Mouse (Mus musculus): ENCODE results near the gene Cirbp.

Cirbp gene

DNA sequence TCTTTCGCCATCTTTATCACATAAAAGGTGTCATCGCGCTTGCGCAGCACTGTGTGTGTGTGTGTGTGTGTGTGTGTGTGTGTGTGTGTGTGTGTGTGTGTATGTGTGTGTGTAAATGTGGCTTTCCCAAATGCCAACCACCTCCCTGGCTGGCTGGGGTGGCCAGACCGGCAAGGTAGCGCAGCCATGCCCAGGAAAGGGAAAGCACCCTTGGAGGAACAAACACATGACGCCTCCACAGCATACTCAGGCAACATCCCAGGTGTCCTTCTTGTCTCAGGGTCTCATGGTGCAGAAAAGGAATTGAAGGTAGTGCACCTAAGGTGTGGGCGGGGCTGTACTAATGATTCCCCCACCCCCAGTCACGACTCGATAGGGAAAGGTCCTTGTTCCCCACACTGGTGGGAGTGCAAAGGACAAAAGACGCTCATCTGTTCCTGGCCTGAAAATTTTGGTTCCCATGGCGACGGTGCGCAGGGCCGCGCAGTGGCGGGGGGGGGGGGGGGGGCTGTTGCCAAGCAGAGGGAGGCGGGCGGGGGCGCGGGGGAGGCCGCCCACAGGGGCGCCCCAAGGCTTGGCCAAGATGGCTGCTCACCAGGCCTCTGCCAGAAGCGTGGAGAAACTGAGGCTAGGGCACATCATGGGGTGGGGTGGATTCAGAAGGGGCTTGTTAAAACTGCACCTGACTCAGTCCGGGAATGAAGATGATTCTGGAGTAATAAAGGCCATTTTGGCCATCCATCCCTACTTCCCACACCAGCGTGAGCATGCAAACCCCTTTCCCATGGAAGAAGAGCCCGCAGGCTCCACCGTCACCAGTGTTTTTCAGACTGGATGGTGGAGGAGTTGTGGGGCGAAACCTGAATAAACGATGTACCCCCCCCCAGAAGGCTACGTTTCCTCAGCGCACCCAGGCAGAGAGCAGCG is 27.9 kb upstream of the Cirbp start:
- DNase-seq (ENCODE audit: low spot score in 2 of 2), result no peak

DNA sequence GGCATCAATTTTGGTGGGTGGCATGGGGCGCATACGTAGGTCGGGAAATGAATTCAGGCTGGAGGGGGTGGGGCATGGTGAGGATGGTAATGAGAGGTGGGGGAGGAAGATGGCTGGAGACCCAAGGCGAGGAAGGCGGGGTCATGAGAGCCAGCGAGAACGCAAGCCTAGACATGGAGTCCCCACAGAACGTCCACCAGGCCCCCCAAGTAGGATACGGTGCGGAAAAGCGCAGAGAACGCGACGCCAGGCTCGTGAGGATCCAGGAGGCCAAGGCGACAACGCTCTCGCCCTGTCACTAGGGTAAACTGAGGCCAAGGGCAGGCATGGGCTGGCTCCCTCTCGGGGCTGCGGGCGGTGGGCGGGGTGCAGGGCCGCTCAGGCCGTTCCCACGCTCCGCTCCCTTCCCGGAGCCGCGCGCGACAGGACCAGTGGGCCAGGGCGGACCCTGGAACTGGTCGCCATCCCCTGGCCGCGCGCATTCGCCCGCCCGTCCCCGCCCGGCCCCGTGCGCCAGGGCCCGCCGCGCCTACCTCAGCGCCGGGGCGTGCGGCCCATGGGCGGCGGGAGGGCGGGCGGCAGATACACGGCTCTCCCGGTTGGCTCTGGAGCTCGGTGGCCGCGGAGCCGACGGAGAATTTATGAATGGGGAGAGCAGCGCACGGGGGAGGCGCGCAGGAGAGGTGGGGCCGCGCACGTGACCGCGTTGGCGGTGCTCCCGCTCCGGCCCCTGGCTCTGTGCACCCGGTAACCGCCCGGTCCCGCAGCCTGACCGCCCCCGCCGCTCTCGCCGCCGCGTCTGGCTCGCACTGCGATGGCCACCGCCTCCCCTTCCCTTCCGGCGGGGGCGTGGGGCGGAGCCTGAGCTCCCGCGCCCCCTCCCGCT is 27.0 kb upstream of the Cirbp start, which contains the start of gene Atp5d:
Atp5d (plus strand) TSS at position 80 of the 886 bp plus-strand sequence.
- DNase-seq (ENCODE audit: low spot score in 2 of 2), result no peak

DNA sequence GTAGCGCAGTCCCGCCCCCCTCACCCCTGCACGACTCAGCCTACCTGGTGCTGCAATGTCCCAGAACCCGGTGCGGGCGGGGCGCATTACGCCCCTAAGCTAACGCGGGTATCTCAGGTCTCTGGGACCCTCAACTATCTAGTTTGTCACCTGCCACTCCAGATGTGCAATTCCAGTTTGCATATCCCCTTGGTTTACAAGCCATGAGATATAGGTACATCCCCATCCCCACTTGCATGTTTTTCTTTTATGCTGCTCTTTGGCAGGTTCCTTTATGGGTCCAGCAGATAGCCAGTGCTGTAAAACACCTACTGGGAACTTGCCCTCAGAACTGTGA is 26.4 kb upstream of the Cirbp start:
- DNase-seq (ENCODE audit: low spot score in 2 of 2), result no peak

DNA sequence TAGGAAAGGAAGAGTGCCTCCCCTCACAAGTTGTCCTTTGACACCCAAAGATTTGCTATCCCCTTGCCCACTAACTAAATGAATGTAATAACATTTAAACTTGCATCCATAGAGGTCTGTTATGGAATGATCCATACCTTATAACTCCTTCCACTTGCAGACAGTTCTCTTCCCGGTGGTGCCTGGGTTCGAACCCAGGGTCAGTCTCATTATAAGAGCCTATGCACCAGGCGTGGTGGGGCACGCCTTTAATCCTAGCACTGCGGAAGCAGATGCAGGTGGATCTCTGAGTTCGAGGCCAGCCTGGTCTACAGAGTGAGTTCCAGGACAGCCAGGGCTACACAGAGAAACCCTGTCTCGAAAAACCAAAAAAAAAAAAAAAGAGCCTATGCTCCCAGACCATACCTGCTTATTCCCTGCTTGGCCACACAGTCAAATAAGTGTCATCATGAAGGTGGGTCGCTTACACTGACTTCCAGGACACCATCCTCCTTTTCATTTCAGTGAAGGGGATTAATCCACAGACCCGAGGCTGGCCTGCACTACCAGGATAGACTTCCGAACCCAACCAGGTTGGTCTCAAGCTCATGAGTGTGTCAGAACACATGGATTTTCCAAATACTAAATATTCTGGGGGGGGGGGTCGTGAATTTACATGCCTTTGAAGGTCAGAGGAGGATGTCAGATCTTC is 25.7 kb upstream of the Cirbp start:
- no peak for DNase-seq (ENCODE audit: low spot score in 2 of 2)

DNA sequence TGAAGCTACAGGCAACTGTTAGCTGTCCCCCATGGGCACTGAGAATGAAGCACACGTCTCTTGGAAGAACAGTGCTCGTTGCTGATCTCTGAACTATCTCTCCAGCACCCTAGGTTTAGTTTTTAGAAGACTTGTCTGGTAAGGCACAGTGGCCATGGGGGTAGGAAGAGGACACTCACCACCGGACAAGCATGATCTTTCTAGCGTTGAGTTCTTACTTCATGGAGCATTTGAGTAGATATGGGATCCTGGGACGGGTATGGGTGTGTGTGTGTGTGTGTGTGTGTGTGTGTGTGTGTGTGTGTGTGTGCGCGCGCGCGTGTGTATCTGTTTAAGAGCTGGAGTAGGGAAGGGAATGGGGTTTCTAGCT is 25.1 kb upstream of the Cirbp start, which contains the start of gene Cbarp:
Cbarp (minus strand) TSS at position 170 of the 370 bp plus-strand sequence.
- DNase-seq (ENCODE audit: low spot score in 2 of 2), result no peak

DNA sequence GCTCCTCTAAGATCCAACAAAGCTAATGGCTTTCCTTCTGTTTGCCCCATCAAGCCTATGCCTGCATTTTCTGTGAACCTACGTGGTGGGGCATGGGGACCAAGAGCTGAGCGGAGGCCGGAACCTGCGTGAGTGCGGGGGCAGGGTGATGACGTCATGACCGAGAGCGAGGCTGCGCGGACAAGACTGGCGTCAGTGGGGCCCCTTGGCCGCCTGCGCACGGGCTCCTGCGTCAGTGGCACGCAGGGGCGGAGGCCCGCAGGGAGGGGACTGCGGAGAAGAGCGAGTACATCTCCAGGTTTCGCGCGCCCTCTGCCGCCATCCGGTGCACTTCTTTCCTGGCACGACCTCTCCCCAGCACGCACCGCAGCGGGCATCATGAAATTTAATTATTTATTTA is 24.5 kb upstream of the Cirbp start:
- DNase-seq (ENCODE audit: low spot score in 2 of 2), result peak; percentile 89 to 93

DNA sequence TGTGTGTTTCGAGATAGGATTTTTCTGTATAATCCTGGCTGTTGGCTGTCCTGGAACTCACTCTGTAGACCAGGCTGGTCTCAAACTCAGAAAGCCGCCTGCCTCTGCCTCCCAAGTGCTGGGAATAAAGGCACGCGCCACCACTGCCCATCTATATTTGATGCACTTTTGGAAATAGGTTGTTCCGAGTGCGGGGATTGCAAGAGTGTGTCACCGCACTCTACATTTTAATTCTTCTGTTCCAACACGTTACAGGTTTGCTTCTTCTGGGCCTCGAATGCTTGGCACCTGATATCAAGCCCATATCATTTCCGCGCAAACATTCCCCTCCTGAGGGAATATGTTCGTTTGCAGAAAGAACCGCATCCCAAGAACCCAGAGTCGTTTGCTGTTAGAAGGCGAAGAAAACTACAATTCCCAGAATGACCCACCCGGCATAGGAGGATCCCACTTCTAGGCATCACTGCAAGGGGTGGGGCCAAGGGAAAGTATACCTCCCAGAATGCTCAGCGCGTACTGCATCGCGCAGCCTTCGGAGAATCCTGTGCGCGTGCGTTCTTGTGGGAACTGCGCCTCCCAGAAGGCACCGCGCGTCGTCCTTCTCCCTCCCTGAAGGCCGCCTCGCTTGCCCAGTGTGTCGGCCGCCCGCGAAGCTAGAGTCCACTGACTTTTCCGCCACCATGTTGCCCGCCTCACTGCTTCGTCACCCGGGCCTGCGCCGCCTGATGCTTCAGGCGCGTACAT is 23.8 kb upstream of the Cirbp start:
- DNase-seq (ENCODE audit: low spot score in 2 of 2), result peak; percentile 83 to 87

DNA sequence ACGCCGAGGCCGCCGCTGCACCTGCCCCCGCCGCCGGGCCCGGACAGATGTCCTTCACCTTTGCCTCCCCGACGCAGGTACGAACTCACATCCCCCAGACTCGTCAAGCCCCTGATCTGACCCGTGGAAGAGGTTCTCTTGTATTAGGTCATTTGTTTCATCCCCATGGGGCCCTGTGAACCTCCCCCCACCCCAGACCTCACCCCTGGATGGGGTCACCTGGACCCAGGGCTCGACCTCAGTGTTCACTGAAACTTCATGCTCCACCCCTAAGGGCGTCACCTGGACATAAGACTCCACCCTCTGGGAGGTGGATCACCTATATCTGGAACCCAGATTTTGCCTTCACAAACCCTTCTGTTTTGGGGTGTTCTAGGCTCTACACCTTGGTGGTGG is 23.3 kb upstream of the Cirbp start:
- no peak for DNase-seq (ENCODE audit: low spot score in 2 of 2)

DNA sequence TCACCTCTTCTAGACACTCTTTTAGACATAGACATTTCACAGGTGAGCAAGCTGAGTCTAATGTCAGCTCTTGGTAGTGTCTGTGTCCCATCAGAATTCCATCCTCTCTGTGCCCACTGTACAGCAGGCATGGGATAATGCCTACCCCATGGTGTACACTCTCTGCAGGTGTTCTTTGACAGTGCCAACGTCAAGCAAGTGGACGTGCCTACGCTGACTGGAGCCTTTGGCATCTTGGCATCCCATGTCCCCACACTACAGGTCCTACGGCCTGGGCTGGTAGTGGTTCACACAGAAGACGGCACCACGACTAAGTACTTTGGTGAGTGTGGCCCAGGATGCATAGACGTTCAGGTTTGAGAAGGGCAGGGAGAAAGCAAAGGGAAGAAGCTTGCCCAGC is 22.1 kb upstream of the Cirbp start:
- DNase-seq (ENCODE audit: low spot score in 2 of 2), result no peak

DNA sequence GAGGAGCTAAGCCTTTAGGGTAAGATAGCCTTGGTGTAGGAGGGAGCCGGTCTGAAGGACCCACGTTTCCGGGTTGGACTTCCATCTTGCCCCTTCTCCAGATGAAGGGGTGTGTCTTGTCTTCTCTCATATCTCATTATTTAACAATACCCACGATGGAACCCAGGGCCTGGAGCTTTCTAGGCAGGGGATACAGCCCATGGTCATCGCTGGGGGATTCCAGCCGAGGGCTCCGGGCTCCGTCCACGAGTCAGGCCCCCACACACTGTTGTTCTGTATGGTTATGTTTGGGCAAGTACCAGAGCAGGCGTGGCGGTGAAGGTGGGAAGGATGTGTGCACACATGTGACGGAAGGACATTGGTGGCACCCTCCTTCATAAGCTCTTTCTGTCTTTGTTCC is 21.6 kb upstream of the Cirbp start:
- DNase-seq (ENCODE audit: low spot score in 2 of 2), result no peak

DNA sequence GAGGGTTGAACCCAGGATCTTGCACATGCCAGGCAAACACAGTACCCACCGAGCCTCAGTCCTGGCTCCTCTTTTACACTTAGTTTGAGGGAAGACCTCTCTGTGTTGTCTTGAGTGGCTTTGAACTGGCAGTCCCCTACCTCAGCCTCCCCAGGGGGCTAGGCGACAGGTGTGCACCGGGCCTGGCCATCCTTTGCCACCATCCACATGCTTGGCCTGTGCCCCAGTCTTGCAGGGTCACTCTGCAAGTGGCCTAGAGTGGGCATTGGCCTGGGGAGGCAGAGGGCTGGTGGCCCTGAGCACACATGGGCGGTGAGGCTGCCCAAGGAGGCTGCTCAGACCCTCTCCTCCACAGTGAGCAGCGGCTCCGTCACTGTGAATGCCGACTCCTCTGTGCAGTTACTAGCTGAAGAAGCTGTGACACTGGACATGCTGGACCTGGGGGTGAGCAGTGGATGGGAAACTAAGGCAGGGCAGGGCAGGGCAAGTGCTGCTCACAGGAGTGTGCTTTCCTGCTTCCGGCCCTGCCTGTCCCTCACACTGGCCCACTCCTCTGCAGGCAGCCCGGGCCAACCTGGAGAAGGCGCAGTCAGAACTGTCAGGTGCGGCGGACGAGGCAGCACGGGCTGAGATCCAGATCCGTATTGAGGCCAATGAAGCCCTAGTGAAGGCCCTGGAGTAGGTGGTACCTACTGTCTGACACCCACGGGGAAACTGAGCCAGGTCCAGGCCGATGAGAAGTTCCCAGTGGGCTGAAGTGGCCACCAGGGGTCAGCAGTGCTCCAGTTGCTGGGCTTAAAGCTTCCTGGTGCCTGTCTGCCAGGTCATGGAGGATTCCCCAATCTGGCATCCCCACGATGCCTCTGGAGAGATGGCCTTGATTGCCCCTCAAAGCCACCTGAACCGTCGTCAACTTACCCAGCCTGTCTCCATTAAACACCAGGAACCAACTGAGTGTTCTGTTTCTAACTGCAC is 20.6 kb upstream of the Cirbp start:
- DNase-seq (ENCODE audit: low spot score in 2 of 2), result peak; percentile 67 to 75

DNA sequence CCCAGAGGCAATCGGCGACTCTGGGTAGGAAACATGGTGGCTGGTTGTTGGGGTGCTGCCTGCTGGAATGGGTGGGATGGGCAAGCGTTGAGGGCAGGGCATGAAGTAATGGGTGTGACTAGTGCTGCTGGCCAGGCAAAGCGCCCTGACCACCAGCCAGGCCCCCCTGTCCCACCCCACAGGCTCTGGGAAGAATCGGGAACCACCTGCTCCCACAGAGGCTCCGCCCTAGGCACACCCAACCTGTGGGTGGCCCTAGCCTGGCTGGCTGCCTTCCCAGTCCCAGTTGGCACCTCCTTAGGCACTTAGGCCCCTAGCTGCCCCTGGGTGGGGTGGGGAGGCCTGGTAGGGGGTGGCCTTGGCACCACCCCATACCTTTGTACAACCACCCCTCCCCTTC is 19.9 kb upstream of the Cirbp start:
- peak in 1 of 2 experiments; percentile 48 for DNase-seq (ENCODE audit: low spot score in 2 of 2)

DNA sequence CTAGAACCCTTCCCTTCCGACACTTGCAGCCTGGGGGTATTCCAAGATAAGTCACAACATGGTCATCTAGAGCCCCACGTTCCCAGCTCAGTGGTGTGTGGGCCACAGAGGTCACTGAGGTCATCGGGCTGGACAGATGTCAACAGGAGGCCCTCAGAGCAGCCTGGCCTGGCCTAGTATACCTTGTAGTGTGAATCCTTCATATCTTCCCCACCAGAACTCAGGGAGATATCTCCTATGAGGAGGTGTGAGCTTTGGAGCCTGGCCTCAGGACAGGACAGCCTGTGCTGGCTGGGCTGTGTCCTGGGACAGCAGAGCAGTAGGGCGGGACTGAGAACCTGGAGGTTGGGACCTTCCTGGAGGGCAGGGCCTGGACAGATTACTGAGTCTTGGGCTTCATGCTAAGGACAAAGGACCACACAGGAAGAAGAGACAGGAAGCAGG is 19.2 kb upstream of the Cirbp start:
- DNase-seq (ENCODE audit: low spot score in 2 of 2), result no peak

DNA sequence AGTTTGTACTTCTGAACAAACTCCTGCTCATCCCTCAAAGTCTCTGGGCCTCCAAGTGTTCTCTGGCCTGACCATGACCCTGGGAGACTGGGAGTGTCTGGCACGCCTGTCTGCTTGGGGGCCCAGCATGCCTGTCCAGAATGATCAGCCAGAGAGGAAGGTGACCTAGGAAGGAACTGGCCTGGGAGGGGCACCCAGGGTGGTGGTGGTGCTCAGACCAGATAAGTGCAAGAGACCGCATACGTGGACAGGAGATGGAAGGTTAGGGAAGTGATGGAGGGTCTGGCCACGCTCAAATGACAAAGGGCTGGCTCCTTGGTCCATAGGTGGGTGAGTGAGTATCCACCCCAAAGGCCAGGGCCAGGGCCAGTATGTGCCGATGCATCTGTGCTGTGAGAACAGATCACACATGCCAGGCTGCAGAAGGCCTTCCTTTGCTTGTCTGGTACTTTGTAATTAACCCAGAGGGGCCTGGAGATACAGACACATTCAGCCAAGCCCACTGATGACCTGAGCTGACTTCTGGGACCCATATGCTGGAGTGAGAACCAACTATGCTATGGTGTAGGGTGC is 18.6 kb upstream of the Cirbp start:
- DNase-seq (ENCODE audit: low spot score in 2 of 2), result no peak

DNA sequence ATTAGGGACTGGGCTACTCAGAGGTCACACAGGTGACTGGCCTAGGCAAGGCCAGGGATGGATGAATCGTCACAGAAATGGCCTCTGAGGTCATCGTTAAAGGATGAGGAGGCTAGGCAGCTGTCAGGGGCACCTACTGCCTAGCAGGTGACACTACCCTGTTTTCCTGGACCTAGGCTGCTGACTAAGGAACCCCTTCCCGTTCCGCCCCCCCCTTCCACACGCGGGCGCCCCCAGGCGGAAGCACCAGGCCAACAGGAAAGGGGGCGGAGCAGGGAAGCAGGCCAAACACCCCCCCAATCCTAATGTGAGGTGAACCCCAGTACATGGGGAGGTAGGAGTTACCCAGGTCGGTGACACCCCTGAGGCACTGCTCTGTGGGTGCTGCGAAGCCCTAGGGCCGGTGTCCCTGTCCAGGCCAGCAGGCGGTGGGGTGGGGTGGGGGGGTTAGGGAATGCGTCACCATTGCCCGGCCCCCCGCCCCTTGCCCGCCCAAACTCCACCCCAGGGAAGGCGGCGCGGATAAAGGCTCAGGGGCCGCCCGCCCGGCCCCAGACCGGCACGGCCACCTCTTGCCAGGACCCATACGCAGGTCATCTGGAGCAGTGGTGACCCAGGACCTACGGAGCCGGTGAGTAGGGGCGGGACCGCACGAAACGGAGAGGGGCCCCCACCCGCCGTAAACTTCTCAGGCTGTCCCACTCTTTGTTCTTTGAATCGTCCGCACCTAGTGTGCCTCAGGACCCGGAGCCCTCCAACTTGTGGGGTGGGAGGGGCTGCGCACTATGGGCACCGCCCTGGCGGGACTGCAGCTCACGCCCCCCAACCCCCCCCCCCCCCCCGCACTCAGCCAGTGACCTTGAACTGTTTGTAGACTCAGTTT is 17.8 kb upstream of the Cirbp start, which contains the start of gene Midn:
Midn (plus strand) TSS at position 554 of the 883 bp plus-strand sequence.
- DNase-seq (ENCODE audit: low spot score in 2 of 2), result peak; percentile 52 to 54

DNA sequence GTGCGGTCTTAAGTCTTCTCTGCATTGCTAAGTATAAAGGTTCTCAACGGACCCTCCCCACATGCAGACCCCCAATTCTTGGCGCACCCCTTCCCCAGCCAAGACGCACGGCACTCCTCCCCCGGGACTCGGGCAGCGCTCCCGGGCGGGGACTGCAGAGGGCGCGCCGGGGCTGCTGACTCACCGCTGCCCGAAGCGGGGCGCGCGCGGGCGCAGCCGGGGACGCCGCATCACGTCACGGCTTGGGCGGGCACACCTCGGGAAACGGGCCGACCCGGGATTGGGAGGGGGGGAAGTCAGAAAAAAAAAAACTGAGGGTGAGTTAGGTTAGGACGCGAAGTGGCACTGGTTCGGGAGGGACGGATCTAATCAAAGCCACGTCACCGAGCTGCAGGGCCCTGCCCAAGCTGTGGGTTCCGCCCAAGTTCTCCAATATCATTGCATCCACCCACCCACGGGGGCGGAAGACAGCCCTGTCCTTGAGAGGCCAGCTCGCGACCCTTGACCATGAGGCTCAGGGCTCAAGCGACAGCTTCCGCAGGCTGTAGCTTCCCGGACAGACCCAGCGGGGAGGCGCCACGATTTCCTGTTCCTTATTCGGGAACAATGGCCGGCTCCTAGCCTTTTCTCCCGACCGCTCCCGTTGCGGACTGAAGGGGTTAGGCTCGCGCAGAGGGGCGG is 17.0 kb upstream of the Cirbp start:
- peak; percentile 87 to 91 for DNase-seq (ENCODE audit: low spot score in 2 of 2)

DNA sequence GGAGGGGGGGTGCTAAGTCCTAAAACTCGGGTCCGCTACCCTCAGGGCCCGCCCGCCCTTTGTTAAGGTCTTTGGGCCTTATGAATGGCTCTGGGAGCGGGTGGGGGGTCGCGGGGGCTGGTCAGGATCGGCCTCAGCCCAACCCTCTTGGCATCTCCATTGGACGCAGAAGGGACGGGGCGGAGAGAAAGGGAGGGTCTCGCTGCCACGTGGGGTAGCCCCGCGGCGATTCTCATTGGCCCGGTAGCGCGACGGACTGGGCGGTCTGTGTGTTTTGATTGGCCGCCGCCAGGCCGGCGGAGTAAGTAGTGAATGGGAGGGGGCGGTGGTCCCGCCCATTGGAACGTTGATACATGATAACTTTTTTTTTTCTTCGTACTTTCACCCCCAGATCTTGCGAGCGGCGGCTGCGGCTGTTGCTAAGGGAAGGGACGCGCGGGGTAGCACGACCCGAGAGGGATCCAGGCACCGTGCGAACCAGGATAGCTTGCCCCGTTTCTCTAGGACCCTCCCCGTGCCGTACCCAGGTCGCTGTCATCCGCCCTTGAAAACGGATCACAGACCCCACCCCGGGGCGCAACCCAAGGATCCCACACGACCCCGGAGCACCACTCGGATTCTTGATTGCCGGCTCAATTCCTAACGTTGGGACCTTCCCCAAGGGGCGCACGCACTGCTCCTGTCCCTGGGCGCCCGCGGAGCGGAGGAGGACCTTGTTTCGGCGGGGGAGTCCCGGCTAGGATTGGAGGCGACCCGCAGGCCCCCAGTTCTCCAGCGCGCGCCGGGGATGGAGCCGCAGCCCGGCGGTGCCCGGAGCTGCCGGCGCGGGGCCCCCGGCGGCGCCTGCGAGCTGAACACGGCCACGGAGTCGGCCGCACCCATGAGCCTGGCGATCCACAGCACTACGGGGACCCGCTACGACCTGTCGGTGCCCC is 16.2 kb upstream of the Cirbp start:
- peak; percentile 91 for DNase-seq (ENCODE audit: low spot score in 2 of 2)

Measured in spleen, postnatal 14 days (tissue).